In the genomic region with DNA sequence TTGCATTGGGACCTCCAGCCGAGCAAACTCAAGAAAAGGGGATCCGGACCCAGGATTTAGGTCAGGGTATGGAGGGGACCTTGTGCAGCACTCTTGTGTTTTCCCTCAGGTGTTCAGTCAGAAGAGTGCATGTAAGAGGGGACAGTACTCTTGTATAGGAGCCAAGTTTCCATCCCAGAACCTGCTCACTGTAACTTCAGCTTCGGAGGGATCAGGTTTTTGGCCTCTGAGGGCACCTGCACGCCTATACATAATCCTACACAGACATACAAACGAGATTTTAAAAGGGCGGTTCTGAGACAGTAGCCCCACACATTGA, we compare ENCODE assay signal across 8 mouse cellular contexts. TPM values are rescaled to one million over a fixed set of nuclear protein-coding genes. Genes with fewer than 3 reads are reported as not detected.
A peak's percentile ranks its signal among the peaks of the same experiment; 100 is the strongest.
DNase-seq lines count a peak whose midpoint lies in the region; ATAC-seq and TF ChIP-seq lines count a peak whose summit lies in the region.

No protein-coding gene starts in this region.

- no peaks in the 10 kb centered on the region for H3K27me3 ChIP-seq in cerebellum, adult 2 months (ENCODE audit: control insufficient read depth, insufficient read depth, low read length)
- no peaks in the 10 kb centered on the region for H3K27me3 ChIP-seq in lung, embryonic 14.5 days (ENCODE audit: insufficient read depth, low read length)
- no peaks in the 10 kb centered on the region for H3K27me3 ChIP-seq in limb, embryonic 14.5 days (ENCODE audit: control insufficient read depth, insufficient read depth, low read length)

- 81% methylated on average over 6 of the region's 6 CpGs for WGBS in cerebellum, adult 2 months
- WGBS in lung, embryonic 14.5 days: 87% methylated on average over 6 of the region's 6 CpGs
- WGBS in limb, embryonic 14.5 days: 85% methylated on average over 6 of the region's 6 CpGs

- TF ChIP-seq POLR2A in cerebellum, adult 2 months (IDR thresholded peaks at IDR 0.05; ENCODE audit: borderline replicate concordance, insufficient read depth, low read length): no peak
- no peak for TF ChIP-seq POLR2A in limb, embryonic 14.5 days (IDR thresholded peaks at IDR 0.05; ENCODE audit: borderline replicate concordance, extremely low read depth, insufficient read depth, insufficient read length)

- peak overlapping the region; percentile 82 for H3K4me3 ChIP-seq in cerebellum, adult 2 months (replicated peaks; ENCODE audit: insufficient read depth, low read depth, low read length)
- H3K4me3 ChIP-seq in lung, embryonic 14.5 days (ENCODE audit: low read depth, low read length): peak overlapping the region; percentile 78
- H3K4me3 ChIP-seq in limb, embryonic 14.5 days (replicated peaks; ENCODE audit: low read length): no peak overlapping the region

- H3K9ac ChIP-seq in lung, embryonic 14.5 days: peak overlapping the region; percentile 52
- H3K9ac ChIP-seq in limb, embryonic 14.5 days (ENCODE audit: low read depth, low read length, severe bottlenecking): peak overlapping the region; percentile 88

- no peak for TF ChIP-seq CTCF in cerebellum, adult 2 months (IDR thresholded peaks at IDR 0.05; ENCODE audit: borderline replicate concordance, insufficient read depth, low read depth, low read length)
- TF ChIP-seq CTCF in lung, embryonic 14.5 days (IDR thresholded peaks at IDR 0.05; ENCODE audit: low read depth): no peak

- H3K9me3 ChIP-seq in lung, embryonic 14.5 days (ENCODE audit: low read depth, low read length): no peaks in the 10 kb centered on the region
- H3K9me3 ChIP-seq in limb, embryonic 14.5 days (ENCODE audit: control insufficient read depth, low read length): no peaks in the 10 kb centered on the region

- H3K4me2 ChIP-seq in lung, embryonic 14.5 days: peak overlapping the region; percentile 90
- peak overlapping the region; percentile 51; the same call in 1 of the 2 replicates for H3K4me2 ChIP-seq in limb, embryonic 14.5 days (replicated peaks; ENCODE audit: low read depth, low read length, severe bottlenecking)

- H3K4me1 ChIP-seq in cerebellum, adult 2 months (ENCODE audit: control insufficient read depth, insufficient read depth, low read length): peaks cover 14% of the 10 kb centered on the region; the same call in 1 of the 2 replicates
- H3K4me1 ChIP-seq in lung, embryonic 14.5 days (ENCODE audit: insufficient read depth): no peaks in the 10 kb centered on the region
- H3K4me1 ChIP-seq in limb, embryonic 14.5 days (ENCODE audit: control insufficient read depth, insufficient read depth, low read length): peaks cover 19% of the 10 kb centered on the region

- peak overlapping the region; percentile 77; the same call in 1 of the 2 replicates for H3K27ac ChIP-seq in cerebellum, adult 2 months (ENCODE audit: insufficient read depth, low read length)
- no peak overlapping the region for H3K27ac ChIP-seq in lung, embryonic 14.5 days (ENCODE audit: low read depth)
- H3K27ac ChIP-seq in limb, embryonic 14.5 days (replicated peaks; ENCODE audit: low read depth, low read length): no peak overlapping the region

- peak; percentile 12; the same call in 1 of the 2 replicates for ATAC-seq in lung, embryonic 14.5 days (ENCODE audit: insufficient read depth)
- ATAC-seq in limb, embryonic 14.5 days (ENCODE audit: low FRiP score, low read depth): no peak

- peaks cover 12% of the 10 kb centered on the region; the same call in 1 of the 2 replicates for H3K36me3 ChIP-seq in lung, embryonic 14.5 days (ENCODE audit: insufficient read depth)
- H3K36me3 ChIP-seq in limb, embryonic 14.5 days (ENCODE audit: control insufficient read depth, insufficient read depth, low read length): peaks cover 27% of the 10 kb centered on the region

- DNase-seq in cerebellum, adult 2 months: no peak
- DNase-seq in cerebellum, adult 11 months: no peak
- no peak for DNase-seq in lung, embryonic 14.5 days
- no peak for DNase-seq in lung, postnatal 4 days
- DNase-seq in limb, embryonic 14.5 days (ENCODE audit: low spot score): no peak
- peak; percentile 21 for DNase-seq in skeletal muscle tissue, adult 2 months (ENCODE audit: low read depth, low spot score)
- no peak for DNase-seq in cerebellum, adult 9-11 months
- no peak for DNase-seq in thymus, postnatal 4 days

RNA-seq across cellular contexts. Expression of gene Mbtps1, which starts 0.8 kb away (rescaled TPM):
- polyA plus RNA-seq in cerebellum, adult 2 months (2012; rRNA removed): 81.6 and 89.4 TPM in 2 replicates
- polyA plus RNA-seq in lung, embryonic 14.5 days (2014; fragmentation: Nextera tagmentation; extraction: Ambion mirVana): 125 and 128 TPM in 2 replicates
- 155 and 179 TPM in 2 replicates for polyA plus RNA-seq in limb, embryonic 14.5 days (2012; rRNA removed)
- 122 and 125 TPM in 2 replicates for polyA plus RNA-seq in limb, embryonic 14.5 days (2014; fragmentation: Nextera tagmentation; extraction: Ambion mirVana)

RNA-seq across cellular contexts. Expression of gene Hsdl1, which starts 15.6 kb away (rescaled TPM):
- polyA plus RNA-seq in cerebellum, adult 2 months (2012; rRNA removed): 42.4 and 45.0 TPM in 2 replicates
- polyA plus RNA-seq in lung, embryonic 14.5 days (2014; fragmentation: Nextera tagmentation; extraction: Ambion mirVana): 25.9 and 26.8 TPM in 2 replicates
- 15.5 and 17.2 TPM in 2 replicates for polyA plus RNA-seq in limb, embryonic 14.5 days (2012; rRNA removed)
- polyA plus RNA-seq in limb, embryonic 14.5 days (2014; fragmentation: Nextera tagmentation; extraction: Ambion mirVana): 31.3 and 34.2 TPM in 2 replicates

RNA-seq across cellular contexts. Expression of gene Dnaaf1, which starts 15.7 kb away (rescaled TPM):
- polyA plus RNA-seq in cerebellum, adult 2 months (2012; rRNA removed): 0.20 and 0.27 TPM in 2 replicates
- polyA plus RNA-seq in lung, embryonic 14.5 days (2014; fragmentation: Nextera tagmentation; extraction: Ambion mirVana): 0.24 TPM in 1 of 2 replicates, not detected in the other
- polyA plus RNA-seq in limb, embryonic 14.5 days (2012; rRNA removed): 0.04 and 0.06 TPM in 2 replicates
- not detected in 2 replicates for polyA plus RNA-seq in limb, embryonic 14.5 days (2014; fragmentation: Nextera tagmentation; extraction: Ambion mirVana)

RNA-seq across cellular contexts. Expression of gene Taf1c, which starts 45.7 kb away (rescaled TPM):
- 14.2 and 14.6 TPM in 2 replicates for polyA plus RNA-seq in cerebellum, adult 2 months (2012; rRNA removed)
- 9.0 and 10.4 TPM in 2 replicates for polyA plus RNA-seq in lung, embryonic 14.5 days (2014; fragmentation: Nextera tagmentation; extraction: Ambion mirVana)
- 18.4 and 28.4 TPM in 2 replicates for polyA plus RNA-seq in limb, embryonic 14.5 days (2012; rRNA removed)
- polyA plus RNA-seq in limb, embryonic 14.5 days (2014; fragmentation: Nextera tagmentation; extraction: Ambion mirVana): 11.3 and 13.0 TPM in 2 replicates

RNA-seq across cellular contexts. Expression of gene Adad2, which starts 53.2 kb away (rescaled TPM):
- polyA plus RNA-seq in cerebellum, adult 2 months (2012; rRNA removed): 0.11 TPM in 2 replicates
- polyA plus RNA-seq in lung, embryonic 14.5 days (2014; fragmentation: Nextera tagmentation; extraction: Ambion mirVana): 0.09 TPM in 1 of 2 replicates, not detected in the other
- 0.38 and 0.41 TPM in 2 replicates for polyA plus RNA-seq in limb, embryonic 14.5 days (2012; rRNA removed)
- 0.10 TPM in 1 of 2 replicates, not detected in the other for polyA plus RNA-seq in limb, embryonic 14.5 days (2014; fragmentation: Nextera tagmentation; extraction: Ambion mirVana)
